Mouse (Mus musculus): Measurements from ENCODE around the gene Ly6g5c. TPM values are rescaled to one million over a fixed set of nuclear protein-coding genes. Genes with fewer than 3 reads are reported as not detected.

Gene Ly6g5c
- polyA plus RNA-seq, 1 experiment = not detected

GRCm38 (mm10) chr17:35103221-35103690 is 4.8 kb upstream of the Ly6g5c start:
- no peaks in the 10 kb centered on the region for H3K79me2 ChIP-seq (ENCODE audit: control insufficient read depth, insufficient read depth)
- peaks cover 4% of the 10 kb centered on the region for H3K36me3 ChIP-seq (ENCODE audit: control insufficient read depth, insufficient read depth)
- H3K27me3 ChIP-seq (ENCODE audit: control insufficient read depth, insufficient read depth, insufficient read length) = no peaks in the 10 kb centered on the region
- no peak overlapping the region for H3K4me3 ChIP-seq
- no peak for TF ChIP-seq E2F4 (IDR thresholded peaks at IDR 0.05; ENCODE audit: insufficient read depth)
- no peak for TF ChIP-seq POLR2AphosphoS2 (IDR thresholded peaks at IDR 0.05; ENCODE audit: insufficient read length, low read depth)
- no peak for TF ChIP-seq MYOG (IDR thresholded peaks at IDR 0.05; ENCODE audit: control insufficient read depth in 1 of 3, insufficient read depth in 1 of 3, insufficient read length in 2 of 3, low read depth in 2 of 3)
- TF ChIP-seq POLR2A (IDR thresholded peaks at IDR 0.05; ENCODE audit: insufficient read length, low read depth) = no peak
- no peak for TF ChIP-seq CEBPB (IDR thresholded peaks at IDR 0.05; ENCODE audit: insufficient read depth, poor library complexity, severe bottlenecking)
- no peak for TF ChIP-seq USF1 (IDR thresholded peaks at IDR 0.05; ENCODE audit: low read depth)
- TF ChIP-seq REST (IDR thresholded peaks at IDR 0.05; ENCODE audit: insufficient read depth, insufficient read length) = no peak
- TF ChIP-seq MAX (IDR thresholded peaks at IDR 0.05; ENCODE audit: low read depth) = no peak
- TF ChIP-seq TCF3 (IDR thresholded peaks at IDR 0.05; ENCODE audit: insufficient read length, low read depth) = no peak
- TF ChIP-seq MYOD1 (IDR thresholded peaks at IDR 0.05; ENCODE audit: control insufficient read depth in 1 of 3, insufficient read length in 2 of 3, low read depth in 2 of 3) = no peak
- no peak for TF ChIP-seq TCF12 (IDR thresholded peaks at IDR 0.05; ENCODE audit: insufficient read depth, poor library complexity, severe bottlenecking)
- no peak for TF ChIP-seq SRF (IDR thresholded peaks at IDR 0.05; ENCODE audit: control insufficient read depth, insufficient read length, low read depth)
- no peak overlapping the region for H3ac ChIP-seq (ENCODE audit: control insufficient read depth, insufficient read length)
- H3K4me2 ChIP-seq (ENCODE audit: low read depth) = no peak overlapping the region

GRCm38 (mm10) chr17:35104079-35104478 is 4.0 kb upstream of the Ly6g5c start:
- H3K36me3 ChIP-seq (ENCODE audit: control insufficient read depth, insufficient read depth) = peaks cover 4% of the 10 kb centered on the region
- no peak for TF ChIP-seq TCF3 (IDR thresholded peaks at IDR 0.05; ENCODE audit: insufficient read length, low read depth)
- no peak for TF ChIP-seq USF1 (IDR thresholded peaks at IDR 0.05; ENCODE audit: low read depth)
- no peak for TF ChIP-seq MYOD1 (IDR thresholded peaks at IDR 0.05; ENCODE audit: control insufficient read depth in 1 of 3, insufficient read length in 2 of 3, low read depth in 2 of 3)
- no peak for TF ChIP-seq MAX (IDR thresholded peaks at IDR 0.05; ENCODE audit: low read depth)
- TF ChIP-seq CEBPB (IDR thresholded peaks at IDR 0.05; ENCODE audit: insufficient read depth, poor library complexity, severe bottlenecking) = no peak
- no peak for TF ChIP-seq TCF12 (IDR thresholded peaks at IDR 0.05; ENCODE audit: insufficient read depth, poor library complexity, severe bottlenecking)
- no peak for TF ChIP-seq SRF (IDR thresholded peaks at IDR 0.05; ENCODE audit: control insufficient read depth, insufficient read length, low read depth)
- no peak overlapping the region for H3K4me2 ChIP-seq (ENCODE audit: low read depth)
- no peaks in the 10 kb centered on the region for H3K27me3 ChIP-seq (ENCODE audit: control insufficient read depth, insufficient read depth, insufficient read length)
- no peak overlapping the region for H3K4me3 ChIP-seq
- no peak overlapping the region for H3ac ChIP-seq (ENCODE audit: control insufficient read depth, insufficient read length)
- no peaks in the 10 kb centered on the region for H3K79me2 ChIP-seq (ENCODE audit: control insufficient read depth, insufficient read depth)

- Histone ChIP-seq H3K36me3 (ENCODE audit: control insufficient read depth, insufficient read depth) (peaks cover 4% of the 10 kb centered on the region), H3K4me3 (no peak overlapping the region), H3K79me2 (ENCODE audit: control insufficient read depth, insufficient read depth) (no peaks in the 10 kb centered on the region), H3K27me3 (ENCODE audit: control insufficient read depth, insufficient read depth, insufficient read length) (no peaks in the 10 kb centered on the region), H3ac (ENCODE audit: control insufficient read depth, insufficient read length) (no peak overlapping the region), H3K4me2 (ENCODE audit: low read depth) (no peak overlapping the region)
- TF ChIP-seq POLR2AphosphoS2 (IDR thresholded peaks at IDR 0.05; ENCODE audit: insufficient read length, low read depth) (no peak), MYOD1 (IDR thresholded peaks at IDR 0.05; ENCODE audit: control insufficient read depth in 1 of 3, insufficient read length in 2 of 3, low read depth in 2 of 3) (no peak), POLR2A (IDR thresholded peaks at IDR 0.05; ENCODE audit: insufficient read length, low read depth) (no peak), MAX (IDR thresholded peaks at IDR 0.05; ENCODE audit: low read depth) (no peak), CEBPB (IDR thresholded peaks at IDR 0.05; ENCODE audit: insufficient read depth, poor library complexity, severe bottlenecking) (no peak), TCF12 (IDR thresholded peaks at IDR 0.05; ENCODE audit: insufficient read depth, poor library complexity, severe bottlenecking) (no peak), TCF3 (IDR thresholded peaks at IDR 0.05; ENCODE audit: insufficient read length, low read depth) (no peak), USF1 (IDR thresholded peaks at IDR 0.05; ENCODE audit: low read depth) (no peak), E2F4 (IDR thresholded peaks at IDR 0.05; ENCODE audit: insufficient read depth) (no peak)
Observed at GRCm38 (mm10) chr17:35104754-35105153, 3.3 kb upstream of the Ly6g5c start.

GRCm38 (mm10) chr17:35105740-35106389 is 2.2 kb upstream of the Ly6g5c start:
- H3K36me3 ChIP-seq (ENCODE audit: control insufficient read depth, insufficient read depth) = no peaks in the 10 kb centered on the region
- no peak overlapping the region for H3ac ChIP-seq (ENCODE audit: control insufficient read depth, insufficient read length)
- H3K79me2 ChIP-seq (ENCODE audit: control insufficient read depth, insufficient read depth) = no peaks in the 10 kb centered on the region
- no peak overlapping the region for H3K4me2 ChIP-seq (ENCODE audit: low read depth)
- H3K27me3 ChIP-seq (ENCODE audit: control insufficient read depth, insufficient read depth, insufficient read length) = no peaks in the 10 kb centered on the region
- TF ChIP-seq MAX (IDR thresholded peaks at IDR 0.05; ENCODE audit: low read depth) = no peak
- TF ChIP-seq POLR2A (IDR thresholded peaks at IDR 0.05; ENCODE audit: insufficient read length, low read depth) = no peak
- TF ChIP-seq POLR2AphosphoS2 (IDR thresholded peaks at IDR 0.05; ENCODE audit: insufficient read length, low read depth) = no peak
- TF ChIP-seq TCF12 (IDR thresholded peaks at IDR 0.05; ENCODE audit: insufficient read depth, poor library complexity, severe bottlenecking) = no peak
- TF ChIP-seq E2F4 (IDR thresholded peaks at IDR 0.05; ENCODE audit: insufficient read depth) = no peak
- TF ChIP-seq REST (IDR thresholded peaks at IDR 0.05; ENCODE audit: insufficient read depth, insufficient read length) = no peak
- TF ChIP-seq SRF (IDR thresholded peaks at IDR 0.05; ENCODE audit: control insufficient read depth, insufficient read length, low read depth) = no peak
- no peak for TF ChIP-seq MYOG (IDR thresholded peaks at IDR 0.05; ENCODE audit: control insufficient read depth in 1 of 3, insufficient read depth in 1 of 3, insufficient read length in 2 of 3, low read depth in 2 of 3)
- no peak for TF ChIP-seq MYOD1 (IDR thresholded peaks at IDR 0.05; ENCODE audit: control insufficient read depth in 1 of 3, insufficient read length in 2 of 3, low read depth in 2 of 3)
- TF ChIP-seq TCF3 (IDR thresholded peaks at IDR 0.05; ENCODE audit: insufficient read length, low read depth) = no peak
- TF ChIP-seq CEBPB (IDR thresholded peaks at IDR 0.05; ENCODE audit: insufficient read depth, poor library complexity, severe bottlenecking) = no peak
- no peak for TF ChIP-seq USF1 (IDR thresholded peaks at IDR 0.05; ENCODE audit: low read depth)
- H3K4me3 ChIP-seq = no peak overlapping the region

Data from myocyte (in vitro differentiated cells).